Mouse (Mus musculus) myocyte (in vitro differentiated cells): ENCODE measurements around the gene Ccdc144b.

Experiments used
- E2F4 ChIP-seq: IDR thresholded peaks from one replicate; pipeline ENCODE4 v1.6.1; 2011; ENCODE audit warnings: mild to moderate bottlenecking, control low read depth, moderate library complexity; ENCODE audit not compliant: insufficient read depth
- MAX ChIP-seq: IDR thresholded peaks from one replicate; pipeline ENCODE4 v1.6.1; 2011; ENCODE audit warnings: low read depth, mild to moderate bottlenecking, control low read depth
- MYOD1 ChIP-seq, 3 experiments: IDR thresholded peaks; one replicate each; pipeline ENCODE4 v1.6.1; 2011; ENCODE audit warnings: control low read depth in 2 of 3, low read depth in 2 of 3, mild to moderate bottlenecking in 2 of 3, moderate library complexity in 1 of 3; ENCODE audit not compliant: insufficient read length in 2 of 3, control insufficient read depth in 1 of 3
- MYOG ChIP-seq, 3 experiments: IDR thresholded peaks; one replicate each; pipeline ENCODE4 v1.6.1; 2011; ENCODE audit warnings: control low read depth in 2 of 3, low read depth in 2 of 3, mild to moderate bottlenecking in 2 of 3; ENCODE audit not compliant: insufficient read length in 2 of 3, control insufficient read depth in 1 of 3, insufficient read depth in 1 of 3
- POLR2A ChIP-seq: IDR thresholded peaks from one replicate; pipeline ENCODE4 v1.6.1; 2011; ENCODE audit warnings: low read depth, mild to moderate bottlenecking, control low read depth, moderate library complexity; ENCODE audit not compliant: insufficient read length
- REST ChIP-seq: IDR thresholded peaks from one replicate; pipeline ENCODE4 v1.6.1; 2011; ENCODE audit warnings: mild to moderate bottlenecking, control low read depth, moderate library complexity; ENCODE audit not compliant: insufficient read depth, insufficient read length
- TCF12 ChIP-seq: IDR thresholded peaks from one replicate; pipeline ENCODE4 v1.6.1; 2011; ENCODE audit warnings: mild to moderate bottlenecking, control low read depth; ENCODE audit not compliant: poor library complexity, insufficient read depth, severe bottlenecking
- USF1 ChIP-seq: IDR thresholded peaks from one replicate; pipeline ENCODE4 v1.6.1; 2011; ENCODE audit warnings: low read depth, mild to moderate bottlenecking, control low read depth, moderate library complexity

DNA sequence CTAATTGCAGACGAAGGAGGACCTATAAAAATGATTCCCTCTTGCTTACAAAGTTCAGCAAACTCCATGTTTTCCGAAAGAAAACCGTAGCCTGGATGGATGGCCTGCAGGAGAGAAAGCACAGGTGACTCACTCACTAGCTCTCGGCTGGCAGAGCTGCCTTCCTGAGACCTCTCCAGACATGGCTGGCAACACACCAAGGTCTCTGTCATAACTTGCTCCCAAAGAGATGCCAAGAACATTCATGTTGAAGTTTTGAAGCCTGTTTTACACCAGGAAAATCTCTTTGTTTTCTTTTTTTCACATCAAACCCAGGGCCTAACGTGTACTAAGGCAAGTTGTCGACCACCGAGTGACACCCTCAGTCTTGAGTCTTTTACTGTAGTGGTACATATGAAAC, 62.6 kb downstream of the Ccdc144b start:
- TF ChIP-seq E2F4, result no peak
- TF ChIP-seq MYOG (IDR thresholded peaks at IDR 0.05; ENCODE audit: control insufficient read depth in 1 of 3, insufficient read depth in 1 of 3, insufficient read length in 2 of 3, low read depth in 2 of 3), result no peak
- TF ChIP-seq MAX, result no peak
- no peak for TF ChIP-seq POLR2A
- no peak for TF ChIP-seq TCF12
- TF ChIP-seq REST, result no peak
- no peak for TF ChIP-seq USF1
- TF ChIP-seq MYOD1 (IDR thresholded peaks at IDR 0.05; ENCODE audit: control insufficient read depth in 1 of 3, insufficient read length in 2 of 3, low read depth in 2 of 3), result no peak
